Mouse (Mus musculus) testis, adult 2 months (tissue): ENCODE data around the gene Foxn1. TPM values are rescaled to one million over a fixed set of nuclear protein-coding genes. Genes with fewer than 3 reads are reported as not detected.

Experiments
- H3K27ac ChIP-seq: fragments of 200-500 bp; 2 replicates; pipeline ENCODE4 v1.5.1; 2012; ENCODE audit warnings: low read depth, low read length; ENCODE audit not compliant: control insufficient read depth, insufficient read depth
- H3K27me3 ChIP-seq: fragments of 200-500 bp; 2 replicates; pipeline ENCODE4 v1.6.1; 2012; ENCODE audit warnings: mild to moderate bottlenecking, low read length, moderate library complexity; ENCODE audit not compliant: control insufficient read depth, insufficient read depth
- H3K36me3 ChIP-seq: fragments of 200-500 bp; 2 replicates; pipeline ENCODE4 v1.6.1; 2012; ENCODE audit warnings: mild to moderate bottlenecking, low read length; ENCODE audit not compliant: control insufficient read depth, insufficient read depth
- H3K4me1 ChIP-seq: fragments of 200-500 bp; 2 replicates; pipeline ENCODE4 v1.6.1; 2012; ENCODE audit warnings: low read length; ENCODE audit not compliant: control insufficient read depth, insufficient read depth
- H3K4me3 ChIP-seq: fragments of 200-500 bp; 2 replicates; pipeline ENCODE4 v1.5.1; 2012; ENCODE audit warnings: low read depth, mild to moderate bottlenecking, low read length, moderate library complexity, mixed read lengths; ENCODE audit not compliant: control insufficient read depth
- CTCF ChIP-seq: fragments of 200-500 bp; IDR thresholded peaks from 2 replicates; pipeline ENCODE4 v1.5.1; 2012; ENCODE audit warnings: low read depth, mild to moderate bottlenecking, inconsistent platforms, low read length, moderate library complexity; ENCODE audit not compliant: control insufficient read depth, insufficient read depth, insufficient replicate concordance
- POLR2A ChIP-seq: fragments of 200-500 bp; IDR thresholded peaks from 2 replicates; pipeline ENCODE4 v1.6.1; 2012; ENCODE audit warnings: low read depth, mild to moderate bottlenecking, inconsistent platforms, low read length, moderate library complexity; ENCODE audit not compliant: control insufficient read depth
- polyA plus RNA-seq: library from polyadenylated mRNA; depleted of rRNA; stranded (reverse); fragments of >200 nt; gene quantifications from 2 replicates; pipeline ENCODE4 v1.2.3, GENCODE M21; 2012

Gene Foxn1
- polyA plus RNA-seq, 1 experiment = not detected

DNA sequence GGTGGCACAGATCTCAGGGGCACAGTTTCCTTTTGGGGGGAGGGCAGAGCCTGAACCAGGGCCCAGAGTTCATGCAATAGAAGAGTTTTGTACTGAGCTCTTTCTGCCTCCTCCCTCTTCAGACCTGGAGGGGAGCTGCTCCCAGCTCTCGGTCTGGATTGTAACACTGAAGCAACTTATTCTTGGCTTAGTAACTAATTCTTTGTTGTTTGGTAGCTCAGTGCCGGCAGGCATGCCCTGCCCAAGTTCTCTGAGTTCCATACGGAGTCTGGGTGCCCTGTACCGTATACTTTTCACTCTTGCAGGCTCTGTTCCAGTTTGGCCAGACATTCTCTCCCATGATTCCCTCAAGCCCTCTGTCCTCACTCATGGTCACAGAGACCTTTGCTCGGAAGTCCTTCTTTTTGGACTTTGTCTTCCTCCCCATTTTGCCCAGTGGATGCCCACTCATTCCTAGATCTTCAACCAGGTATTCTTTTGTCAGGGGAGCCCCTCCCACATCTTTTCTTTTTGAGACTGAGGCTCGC, 26.0 kb upstream of the Foxn1 start:
- TF ChIP-seq POLR2A = no peak
- TF ChIP-seq CTCF = no peak
- Histone ChIP-seq H3K4me3 (no peak overlapping the region), H3K36me3 (no peaks in the 10 kb centered on the region), H3K27me3 (no peaks in the 10 kb centered on the region), H3K27ac (peak overlapping the region; percentile 51), H3K4me1 (peaks cover 7% of the 10 kb centered on the region)

DNA sequence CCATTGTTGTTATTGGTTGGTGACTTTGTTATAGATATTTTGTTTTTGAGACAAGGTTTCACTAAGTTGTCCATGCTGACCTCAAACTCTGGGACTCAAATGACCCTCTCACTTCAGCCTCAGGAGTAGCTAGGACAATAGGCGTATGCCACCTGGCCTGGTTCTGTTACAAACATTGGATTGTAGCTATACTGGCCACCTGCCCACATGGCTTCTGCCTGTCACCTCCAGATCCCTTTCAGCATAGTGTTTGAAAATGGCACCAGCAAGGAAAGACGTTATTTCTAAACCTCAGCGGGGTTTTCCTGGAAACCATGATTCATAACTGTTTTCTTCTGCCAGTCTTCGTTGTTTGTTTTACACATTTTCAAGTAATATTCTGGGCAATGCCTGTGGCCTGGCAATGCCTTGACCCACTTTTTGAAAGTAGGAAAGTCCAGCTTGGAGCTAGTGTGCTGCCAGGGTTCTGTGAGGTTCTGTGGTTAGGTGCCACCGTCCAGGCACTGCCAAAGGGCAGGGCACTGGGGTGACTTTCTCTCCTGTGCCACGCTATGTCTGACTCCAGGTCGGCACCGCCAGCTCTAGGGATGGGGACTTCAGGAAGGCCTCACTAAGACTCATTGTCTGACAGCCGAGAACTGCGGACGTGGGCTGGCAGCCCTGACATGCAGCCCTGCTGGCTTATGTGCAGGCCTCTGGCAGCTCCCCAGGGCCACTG, 25.4 kb upstream of the Foxn1 start:
- H3K27me3 ChIP-seq = no peaks in the 10 kb centered on the region
- H3K4me3 ChIP-seq = no peak overlapping the region
- H3K27ac ChIP-seq = peak overlapping the region; percentile 32
- H3K36me3 ChIP-seq = no peaks in the 10 kb centered on the region
- H3K4me1 ChIP-seq = peaks cover 7% of the 10 kb centered on the region
- TF ChIP-seq POLR2A (no peak), CTCF (no peak)

- Histone ChIP-seq H3K27me3 (no peaks in the 10 kb centered on the region), H3K27ac (peak overlapping the region; percentile 65), H3K36me3 (no peaks in the 10 kb centered on the region), H3K4me1 (peaks cover 7% of the 10 kb centered on the region), H3K4me3 (no peak overlapping the region)
- TF ChIP-seq POLR2A (no peak), CTCF (no peak)
These were observed 22.2 kb upstream of the Foxn1 start for GRCm38 (mm10) chr11:78408256-78409240.

- H3K27me3 ChIP-seq = no peaks in the 10 kb centered on the region
- H3K4me1 ChIP-seq = peaks cover under 1% of the 10 kb centered on the region; the same call in 1 of the 2 replicates
- H3K36me3 ChIP-seq = no peaks in the 10 kb centered on the region
- H3K27ac ChIP-seq = no peak overlapping the region
- TF ChIP-seq POLR2A (no peak), CTCF (no peak)
- no peak overlapping the region for H3K4me3 ChIP-seq
These were observed 15.7 kb upstream of the Foxn1 start for GRCm38 (mm10) chr11:78402062-78402461.

- no peak overlapping the region for H3K4me3 ChIP-seq
- TF ChIP-seq POLR2A = no peak
- no peak for TF ChIP-seq CTCF
- H3K36me3 ChIP-seq = no peaks in the 10 kb centered on the region
- H3K27ac ChIP-seq = no peak overlapping the region
- no peaks in the 10 kb centered on the region for H3K27me3 ChIP-seq
- peaks cover 3% of the 10 kb centered on the region; the same call in 1 of the 2 replicates for H3K4me1 ChIP-seq
These were observed 15.1 kb upstream of the Foxn1 start for GRCm38 (mm10) chr11:78401469-78401868.

GRCm38 (mm10) chr11:78400936-78401335, 14.6 kb upstream of the Foxn1 start:
- H3K36me3 ChIP-seq = no peaks in the 10 kb centered on the region
- H3K27ac ChIP-seq = no peak overlapping the region
- H3K4me1 ChIP-seq = peaks cover 3% of the 10 kb centered on the region; the same call in 1 of the 2 replicates
- TF ChIP-seq CTCF (no peak), POLR2A (no peak)
- no peaks in the 10 kb centered on the region for H3K27me3 ChIP-seq
- no peak overlapping the region for H3K4me3 ChIP-seq

- Histone ChIP-seq H3K36me3 (no peaks in the 10 kb centered on the region), H3K27me3 (no peaks in the 10 kb centered on the region), H3K4me3 (no peak overlapping the region), H3K27ac (no peak overlapping the region), H3K4me1 (peaks cover 3% of the 10 kb centered on the region; the same call in 1 of the 2 replicates)
- no peak for TF ChIP-seq POLR2A
- TF ChIP-seq CTCF = peak; percentile 58; the same call in 1 of the 2 replicates
These were observed 13.3 kb upstream of the Foxn1 start for GRCm38 (mm10) chr11:78399680-78400079.

GRCm38 (mm10) chr11:78398212-78398611, 11.9 kb upstream of the Foxn1 start:
- H3K27me3 ChIP-seq = no peaks in the 10 kb centered on the region
- H3K4me3 ChIP-seq = no peak overlapping the region
- TF ChIP-seq POLR2A (no peak), CTCF (no peak)
- H3K36me3 ChIP-seq = no peaks in the 10 kb centered on the region
- H3K27ac ChIP-seq = no peak overlapping the region
- H3K4me1 ChIP-seq = peaks cover 3% of the 10 kb centered on the region; the same call in 1 of the 2 replicates
